8 mouse cellular contexts compared by ENCODE assay signal in the genomic region with DNA sequence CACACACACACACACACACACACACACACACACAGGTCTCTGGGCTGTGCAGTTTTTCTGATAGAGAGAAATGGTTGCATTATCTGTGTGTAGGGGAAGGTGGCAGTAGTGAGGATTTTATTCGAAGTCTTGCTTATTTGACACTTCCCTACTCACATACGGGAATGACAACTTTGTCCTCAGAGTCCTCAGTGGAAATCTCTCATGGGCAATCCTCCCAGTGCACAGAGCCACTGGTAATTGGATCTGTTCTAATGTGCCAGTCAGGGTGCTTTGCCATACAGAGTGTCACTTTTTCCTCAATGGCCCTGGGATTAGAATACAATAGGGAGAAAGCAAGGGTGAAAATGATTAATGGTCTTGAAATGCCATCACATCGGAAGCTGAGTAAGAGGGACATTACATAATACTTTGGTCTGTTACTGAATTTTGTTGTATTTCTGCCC.
DNase-seq lines count a peak whose midpoint lies in the region; ATAC-seq and TF ChIP-seq lines count a peak whose summit lies in the region.

No protein-coding gene starts in this region.

- TF ChIP-seq CTCF in gastrocnemius, adult 2 months (IDR thresholded peaks at IDR 0.05) = peak; percentile 43

- no peak overlapping the region for H3K9ac ChIP-seq in midbrain, embryonic 12.5 days (replicated peaks)
- no peak overlapping the region for H3K9ac ChIP-seq in midbrain, embryonic 11.5 days (ENCODE audit: low read length)
- no peak overlapping the region for H3K9ac ChIP-seq in forebrain, embryonic 16.5 days (replicated peaks; ENCODE audit: low read depth, low read length)

- no peaks in the 10 kb centered on the region for H3K9me3 ChIP-seq in midbrain, embryonic 12.5 days
- H3K9me3 ChIP-seq in midbrain, embryonic 11.5 days (ENCODE audit: control insufficient read depth, low read length) = no peaks in the 10 kb centered on the region
- no peaks in the 10 kb centered on the region for H3K9me3 ChIP-seq in forebrain, embryonic 16.5 days (ENCODE audit: control insufficient read depth, low read length)

- 32% methylated on average over 3 of the region's 3 CpGs for WGBS in midbrain, embryonic 12.5 days
- WGBS in midbrain, embryonic 11.5 days = 36% methylated on average over 3 of the region's 3 CpGs
- WGBS in forebrain, embryonic 16.5 days = 17% methylated on average over 3 of the region's 3 CpGs

- no peak overlapping the region for H3K27ac ChIP-seq in gastrocnemius, adult 2 months
- no peak overlapping the region for H3K27ac ChIP-seq in midbrain, embryonic 12.5 days (replicated peaks)
- no peak overlapping the region for H3K27ac ChIP-seq in midbrain, embryonic 11.5 days (ENCODE audit: low read depth, low read length)
- H3K27ac ChIP-seq in forebrain, embryonic 16.5 days (ENCODE audit: low read length) = no peak overlapping the region

- H3K4me1 ChIP-seq in midbrain, embryonic 12.5 days = peaks cover 12% of the 10 kb centered on the region
- peaks cover 17% of the 10 kb centered on the region for H3K4me1 ChIP-seq in midbrain, embryonic 11.5 days (ENCODE audit: control insufficient read depth, insufficient read depth, low read length)
- H3K4me1 ChIP-seq in forebrain, embryonic 16.5 days (replicated peaks; ENCODE audit: control insufficient read depth, insufficient read depth, low read length) = peaks cover 16% of the 10 kb centered on the region

- no peak overlapping the region for H3K4me3 ChIP-seq in gastrocnemius, adult 2 months
- no peak overlapping the region for H3K4me3 ChIP-seq in midbrain, embryonic 12.5 days
- H3K4me3 ChIP-seq in midbrain, embryonic 11.5 days (ENCODE audit: low read depth, low read length) = no peak overlapping the region
- no peak overlapping the region for H3K4me3 ChIP-seq in forebrain, embryonic 16.5 days (replicated peaks; ENCODE audit: low read length)

- ATAC-seq in midbrain, embryonic 12.5 days (ENCODE audit: low FRiP score, low read depth) = peak; percentile 70; the same call in 1 of the 2 replicates
- ATAC-seq in midbrain, embryonic 11.5 days (ENCODE audit: low FRiP score) = no peak; the same call in 1 of the 2 replicates
- ATAC-seq in forebrain, embryonic 16.5 days = peak; percentile 52

- DNase-seq in gastrocnemius, adult 2 months = peak; percentile 36
- no peak for DNase-seq in gastrocnemius, postnatal 4 days (ENCODE audit: low spot score in 2 of 2)
- DNase-seq in midbrain, embryonic 11.5 days (ENCODE audit: low spot score, missing footprints) = no peak
- peak; percentile 43 for DNase-seq in retina, postnatal 1 day
- no peak for DNase-seq in left cerebral cortex, postnatal 36 days (ENCODE audit: low spot score in 2 of 2)
- no peak for DNase-seq in urinary bladder, postnatal 36 days (ENCODE audit: low spot score in 2 of 2)

- H3K4me2 ChIP-seq in midbrain, embryonic 12.5 days (replicated peaks) = no peak overlapping the region
- H3K4me2 ChIP-seq in midbrain, embryonic 11.5 days = no peak overlapping the region
- H3K4me2 ChIP-seq in forebrain, embryonic 16.5 days (ENCODE audit: low read length) = no peak overlapping the region

- intact Hi-C loops in gastrocnemius, adult 2 months (cut with DNase I) = no loop called here
- intact Hi-C loops in left cerebral cortex, postnatal 36 days (cut with DNase I) = no loop called here

- H3K36me3 ChIP-seq in midbrain, embryonic 12.5 days = no peaks in the 10 kb centered on the region
- no peaks in the 10 kb centered on the region for H3K36me3 ChIP-seq in midbrain, embryonic 11.5 days (ENCODE audit: control insufficient read depth, insufficient read depth, low read length)
- no peaks in the 10 kb centered on the region for H3K36me3 ChIP-seq in forebrain, embryonic 16.5 days (ENCODE audit: control insufficient read depth, insufficient read depth)

- 0 out of 2 replicates have a peak, but pooled peaks cover 3% of the 10 kb centered on the region for H3K27me3 ChIP-seq in midbrain, embryonic 12.5 days
- H3K27me3 ChIP-seq in midbrain, embryonic 11.5 days (ENCODE audit: control insufficient read depth, insufficient read depth, low read length) = no peaks in the 10 kb centered on the region; the same call in 1 of the 2 replicates
- no peaks in the 10 kb centered on the region for H3K27me3 ChIP-seq in forebrain, embryonic 16.5 days (replicated peaks; ENCODE audit: control insufficient read depth, insufficient read depth, low read length)

Comparison
In these comparisons a context has a peak if more than half of its experiments do, and no peak if none do; other contexts are left out.
1. DNase-seq: peak in gastrocnemius, adult 2 months (single experiment) and retina, postnatal 1 day (single experiment); none in gastrocnemius, postnatal 4 days (0 of 2), midbrain, embryonic 11.5 days (single experiment), left cerebral cortex, postnatal 36 days (0 of 2) and urinary bladder, postnatal 36 days (0 of 2).